Mouse (Mus musculus): ENCODE results near the gene Ttll5.

GRCm38 (mm10) chr12:85784916-85785815 lies 39.3 kb upstream of the Ttll5 start:
- no peak for TF ChIP-seq CTCF (IDR thresholded peaks at IDR 0.05; ENCODE audit: low read depth)
- 0 out of 2 replicates have a peak, but pooled peaks have one; percentile 22 for TF ChIP-seq EP300 (IDR thresholded peaks at IDR 0.05; ENCODE audit: low read depth)

All from heart, postnatal 0 days (tissue).